Mouse (Mus musculus) megakaryocyte, embryonic 14.5 days (primary cell): ENCODE data around the gene Rpl23.

Experiments used
- FLI1 ChIP-seq: IDR thresholded peaks from 2 replicates; pipeline ENCODE4 v1.6.1; 2012; ENCODE audit warnings: low read length, inconsistent platforms, mixed read lengths
- GATA1 ChIP-seq: IDR thresholded peaks from 3 replicates; pipeline ENCODE4 v1.6.1; 2012; ENCODE audit warnings: mixed read lengths, low read length, inconsistent platforms, borderline replicate concordance

DNA sequence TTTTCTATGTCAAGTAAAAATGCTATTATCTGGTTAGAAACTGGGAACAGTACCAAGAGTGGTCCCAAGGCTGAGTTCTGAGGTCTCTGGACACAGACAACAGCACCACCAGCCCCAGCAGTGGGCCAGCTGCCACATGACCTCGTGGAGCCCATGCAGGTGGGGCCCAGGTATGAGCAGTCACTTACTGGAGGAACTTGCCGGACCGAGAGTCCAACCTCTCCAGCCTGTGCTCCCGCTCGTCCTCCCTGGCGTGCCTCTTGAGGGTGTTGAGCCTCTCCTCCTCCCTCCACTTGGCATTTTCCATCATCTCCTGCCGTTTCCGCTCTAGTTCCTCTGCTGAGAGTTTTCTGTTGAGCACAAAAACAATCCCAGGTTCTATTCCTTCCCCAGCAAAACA, 34.5 kb downstream of the Rpl23 start:
- no peak for TF ChIP-seq GATA1
- no peak for TF ChIP-seq FLI1
